Comparison of ENCODE assay signal across 18 mouse cellular contexts in genomic region chr7:130007993-130008583, GRCm38 (mm10).
DNase-seq lines count a peak whose midpoint lies in the region; ATAC-seq and TF ChIP-seq lines count a peak whose summit lies in the region.
"Had no signal": no experiment of that assay in that cellular context is flagged by ENCODE, and none has a peak within 500 bp of the region (broad histone marks: within the 10 kb centered on the region; RNA-seq: fewer than 3 reads in every experiment).

No protein-coding gene starts in this region.

- TF ChIP-seq CTCF in stomach, postnatal 0 days (IDR thresholded peaks at IDR 0.05; ENCODE audit: low read depth), result no peak

- peak overlapping the region; percentile 40; the same call in 1 of the 2 replicates for H3K27ac ChIP-seq in embryonic facial prominence, embryonic 10.5 days (replicated peaks)
- H3K27ac ChIP-seq in limb, embryonic 10.5 days, result peak overlapping the region; percentile 16; the same call in 1 of the 2 replicates
- H3K27ac ChIP-seq in stomach, postnatal 0 days (replicated peaks), result 0 out of 2 replicates have a peak overlapping the region, but pooled peaks have one; percentile 4
- H3K27ac ChIP-seq: embryonic facial prominence, embryonic 12.5 days; forebrain, embryonic 15.5 days; heart, embryonic 15.5 days; hindbrain, embryonic 15.5 days had no signal

- H3K9me3 ChIP-seq in embryonic facial prominence, embryonic 10.5 days, result no peaks in the 10 kb centered on the region
- no peaks in the 10 kb centered on the region for H3K9me3 ChIP-seq in limb, embryonic 10.5 days (replicated peaks)
- H3K9me3 ChIP-seq in stomach, postnatal 0 days (ENCODE audit: control insufficient read depth, low read length), result no peaks in the 10 kb centered on the region
- H3K9me3 ChIP-seq: embryonic facial prominence, embryonic 12.5 days; forebrain, embryonic 15.5 days; heart, embryonic 15.5 days; hindbrain, embryonic 15.5 days had no signal

- no peak overlapping the region for H3K9ac ChIP-seq in stomach, postnatal 0 days (ENCODE audit: low read length)
- H3K9ac ChIP-seq: embryonic facial prominence, embryonic 12.5 days; forebrain, embryonic 15.5 days; heart, embryonic 15.5 days; hindbrain, embryonic 15.5 days had no signal

- H3K4me1 ChIP-seq in embryonic facial prominence, embryonic 10.5 days, result peaks cover 87% of the 10 kb centered on the region
- peaks cover 75% of the 10 kb centered on the region for H3K4me1 ChIP-seq in limb, embryonic 10.5 days
- H3K4me1 ChIP-seq in stomach, postnatal 0 days (replicated peaks; ENCODE audit: control insufficient read depth, insufficient read depth), result peaks cover 2% of the 10 kb centered on the region
- H3K4me1 ChIP-seq: forebrain, embryonic 15.5 days had no signal

- no peaks in the 10 kb centered on the region; the same call in 1 of the 2 replicates for H3K27me3 ChIP-seq in embryonic facial prominence, embryonic 10.5 days (replicated peaks; ENCODE audit: low read depth, poor library complexity, severe bottlenecking)
- H3K27me3 ChIP-seq in limb, embryonic 10.5 days (ENCODE audit: low read depth, poor library complexity, severe bottlenecking), result no peaks in the 10 kb centered on the region
- H3K27me3 ChIP-seq in stomach, postnatal 0 days (ENCODE audit: control insufficient read depth, insufficient read depth, low read length), result no peaks in the 10 kb centered on the region
- H3K27me3 ChIP-seq: embryonic facial prominence, embryonic 12.5 days; forebrain, embryonic 15.5 days; heart, embryonic 15.5 days; hindbrain, embryonic 15.5 days had no signal

- no peak for ATAC-seq in stomach, postnatal 0 days (ENCODE audit: low FRiP score, low TSS enrichment)
- ATAC-seq: forebrain, embryonic 15.5 days had no signal

- DNase-seq in embryo, embryonic 10.5 days (ENCODE audit: low spot score), result peak; percentile 63
- DNase-seq in embryo, embryonic 9.5 days (ENCODE audit: extremely low spot score), result no peak
- peak; percentile 50 for DNase-seq in embryonic facial prominence, embryonic 10.5 days (ENCODE audit: low spot score)
- no peak for DNase-seq in limb, embryonic 10.5 days (ENCODE audit: low spot score)
- DNase-seq in stomach, postnatal 0 days (ENCODE audit: low spot score), result no peak
- no peak for DNase-seq in gastrocnemius, postnatal 10 days
- DNase-seq in lung, postnatal 25 days (ENCODE audit: low spot score), result no peak
- DNase-seq: adrenal gland, postnatal 10 days; cerebellum, adult 11 months; cerebellum, adult 8-10 months; cerebellum, postnatal 14 days; gastrocnemius, postnatal 25 days; heart, postnatal 14 days had no signal

- H3K4me3 ChIP-seq in embryonic facial prominence, embryonic 10.5 days, result no peak overlapping the region
- no peak overlapping the region for H3K4me3 ChIP-seq in limb, embryonic 10.5 days
- H3K4me3 ChIP-seq in stomach, postnatal 0 days (ENCODE audit: low read depth, low read length), result no peak overlapping the region
- H3K4me3 ChIP-seq: embryonic facial prominence, embryonic 12.5 days; forebrain, embryonic 15.5 days; heart, embryonic 15.5 days; hindbrain, embryonic 15.5 days had no signal

- WGBS in embryonic facial prominence, embryonic 10.5 days, result 22% methylated on average over 6 of the region's 6 CpGs
- 8% methylated on average over 6 of the region's 6 CpGs for WGBS in limb, embryonic 10.5 days
- WGBS in stomach, postnatal 0 days, result 24% methylated on average over 6 of the region's 6 CpGs

- H3K4me2 ChIP-seq in stomach, postnatal 0 days (replicated peaks; ENCODE audit: low read depth), result no peak overlapping the region
- H3K4me2 ChIP-seq: embryonic facial prominence, embryonic 12.5 days; forebrain, embryonic 15.5 days; heart, embryonic 11.5 days; heart, embryonic 15.5 days; hindbrain, embryonic 15.5 days had no signal

- H3K36me3 ChIP-seq in embryonic facial prominence, embryonic 10.5 days (replicated peaks), result no peaks in the 10 kb centered on the region
- no peaks in the 10 kb centered on the region for H3K36me3 ChIP-seq in limb, embryonic 10.5 days
- no peaks in the 10 kb centered on the region for H3K36me3 ChIP-seq in stomach, postnatal 0 days (ENCODE audit: control insufficient read depth, insufficient read depth, low read length)
- H3K36me3 ChIP-seq: embryonic facial prominence, embryonic 12.5 days; forebrain, embryonic 15.5 days; heart, embryonic 15.5 days; hindbrain, embryonic 15.5 days had no signal

- TF ChIP-seq EP300 in stomach, postnatal 0 days (optimal IDR thresholded peaks at IDR 0.05), result no peak

Comparison
In these comparisons a context has a peak if more than half of its experiments do, and no peak if none do; other contexts are left out.
1. DNase-seq: peak in embryo, embryonic 10.5 days (single experiment) and embryonic facial prominence, embryonic 10.5 days (single experiment); none in embryo, embryonic 9.5 days (single experiment), limb, embryonic 10.5 days (single experiment), stomach, postnatal 0 days (single experiment), gastrocnemius, postnatal 10 days (single experiment) and lung, postnatal 25 days (single experiment).
2. Peak in every context shown above with its lines, with median percentiles within 50 percentile points of each other: H3K27ac ChIP-seq.